Mouse (Mus musculus) intestine, embryonic 14.5 days (tissue): ENCODE data around the gene Gas1. TPM values are rescaled to one million over a fixed set of nuclear protein-coding genes. Genes with fewer than 3 reads are reported as not detected.
A peak's percentile ranks its signal among the peaks of the same experiment; 100 is the strongest.

Experiments used
- ATAC-seq: fragments of 200-750 bp; cut with Nextera tagmentation; replicated peaks from 2 replicates; pipeline ENCODE4 v1.8.0; 2017; ENCODE audit warnings: low read depth, moderate number of reproducible peaks, moderate TSS enrichment, moderate library complexity; ENCODE audit not compliant: low FRiP score, low TSS enrichment
- DNase-seq: peaks from one replicate; pipeline ENCODE4 v3.0.0-alpha.2; 2018; ENCODE audit warnings: low spot score
- H3K27ac ChIP-seq: fragments of 300-500 bp; sonication (generic); 2 replicates; pipeline ENCODE4 v1.5.1; 2014; ENCODE audit warnings: low read depth, mild to moderate bottlenecking, control low read depth
- H3K27me3 ChIP-seq: fragments of 300-500 bp; sonication (generic); replicated peaks from 2 replicates; pipeline ENCODE4 v1.6.1; 2014; ENCODE audit warnings: low read length, control low read depth; ENCODE audit not compliant: control insufficient read depth, insufficient read depth
- H3K36me3 ChIP-seq: fragments of 300-500 bp; sonication (generic); 2 replicates; pipeline ENCODE4 v1.6.1; 2014; ENCODE audit warnings: low read length, control low read depth; ENCODE audit not compliant: control insufficient read depth, insufficient read depth
- H3K4me1 ChIP-seq: fragments of 300-500 bp; sonication (generic); replicated peaks from 2 replicates; pipeline ENCODE4 v1.6.1; 2014; ENCODE audit warnings: low read length, control low read depth, mixed read lengths; ENCODE audit not compliant: control insufficient read depth, insufficient read depth
- H3K4me2 ChIP-seq: fragments of 300-500 bp; sonication (generic); 2 replicates; pipeline ENCODE4 v1.6.1; 2014; ENCODE audit warnings: low read length
- H3K4me3 ChIP-seq: fragments of 300-500 bp; sonication (generic); 2 replicates; pipeline ENCODE4 v1.5.1; 2014; ENCODE audit warnings: low read depth, low read length, control low read depth, mixed read lengths
- H3K9ac ChIP-seq: fragments of 300-500 bp; sonication (generic); 2 replicates; pipeline ENCODE4 v1.6.1; 2014; ENCODE audit warnings: mild to moderate bottlenecking, low read length
- H3K9me3 ChIP-seq: fragments of 300-500 bp; sonication (generic); 2 replicates; pipeline ENCODE4 v1.6.1; 2016; ENCODE audit warnings: low read length, control low read depth; ENCODE audit not compliant: control insufficient read depth
- WGBS: fragments of 180-500 bp; shearing (Covaris S2); extraction: QIAGEN DNeasy Blood & Tissue Kit; methylation state at CpG from one replicate; pipeline ENCODE4 v1.1.7; 2014; 5-methylcytosine and 5-hydroxymethylcytosine counted together
- polyA plus RNA-seq: library from polyadenylated mRNA; unstranded; fragments of >200 nt; fragmentation: Nextera tagmentation; extraction: Ambion mirVana; gene quantifications from 2 replicates; pipeline ENCODE4 v1.2.1, GENCODE M21; 2014

Gas1 gene
- polyA plus RNA-seq, 1 experiment from 2014 or later: 120 TPM

DNA sequence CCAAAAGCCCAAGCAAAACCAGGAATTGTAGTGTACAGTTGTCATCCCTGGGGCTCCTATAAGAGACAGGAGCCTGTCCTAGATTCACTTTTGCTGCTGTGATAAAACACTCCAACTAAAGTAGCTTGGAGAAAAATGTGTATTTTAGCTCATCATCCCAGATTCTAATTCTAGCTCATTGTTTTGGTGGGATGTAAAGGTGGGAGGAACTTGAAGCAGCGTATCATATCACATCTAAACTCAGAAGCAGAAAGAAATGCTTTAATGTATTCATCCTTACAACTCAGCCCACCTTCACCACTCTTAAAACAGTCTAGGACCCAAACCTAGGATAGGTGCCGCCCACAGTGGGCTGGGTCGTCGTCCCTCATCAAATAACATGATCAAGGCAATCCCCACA is 40.2 kb downstream of the Gas1 start:
- ATAC-seq (no peak), DNase-seq (no peak)
- H3K27ac ChIP-seq: no peak overlapping the region
- H3K4me2 ChIP-seq: no peak overlapping the region
- no peaks in the 10 kb centered on the region for H3K36me3 ChIP-seq
- no peak overlapping the region for H3K9ac ChIP-seq
- no peaks in the 10 kb centered on the region for H3K27me3 ChIP-seq
- H3K4me1 ChIP-seq: 0 out of 2 replicates have a peak, but pooled peaks cover 4% of the 10 kb centered on the region
- H3K9me3 ChIP-seq: no peaks in the 10 kb centered on the region
- WGBS: 92% methylated on average over 4 of the region's 4 CpGs
- no peak overlapping the region for H3K4me3 ChIP-seq

DNA sequence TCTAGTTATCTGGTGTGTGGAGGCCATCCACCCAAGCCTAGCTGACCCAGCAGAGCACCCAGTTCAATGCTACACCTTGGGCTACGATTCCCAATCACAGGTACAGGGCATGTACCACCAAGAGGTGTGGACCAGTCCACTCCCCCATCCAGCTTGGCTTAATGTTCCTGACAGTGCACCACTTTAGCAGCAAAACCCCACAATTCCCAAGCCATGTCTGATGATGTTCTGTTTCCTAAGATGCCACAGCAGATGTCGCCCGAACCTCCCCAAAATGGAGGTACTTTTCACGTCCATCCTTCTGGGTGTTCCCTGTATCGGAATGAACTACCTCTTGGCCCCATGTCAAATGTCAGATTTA is 42.7 kb downstream of the Gas1 start:
- H3K4me3 ChIP-seq: no peak overlapping the region
- no peak overlapping the region for H3K9ac ChIP-seq
- no peaks in the 10 kb centered on the region for H3K9me3 ChIP-seq
- 94% methylated on average over 5 of the region's 5 CpGs for WGBS
- no peaks in the 10 kb centered on the region for H3K27me3 ChIP-seq
- no peaks in the 10 kb centered on the region for H3K36me3 ChIP-seq
- ATAC-seq: no peak
- H3K4me2 ChIP-seq: no peak overlapping the region
- 0 out of 2 replicates have a peak, but pooled peaks cover 4% of the 10 kb centered on the region for H3K4me1 ChIP-seq
- DNase-seq: no peak
- no peak overlapping the region for H3K27ac ChIP-seq

DNA sequence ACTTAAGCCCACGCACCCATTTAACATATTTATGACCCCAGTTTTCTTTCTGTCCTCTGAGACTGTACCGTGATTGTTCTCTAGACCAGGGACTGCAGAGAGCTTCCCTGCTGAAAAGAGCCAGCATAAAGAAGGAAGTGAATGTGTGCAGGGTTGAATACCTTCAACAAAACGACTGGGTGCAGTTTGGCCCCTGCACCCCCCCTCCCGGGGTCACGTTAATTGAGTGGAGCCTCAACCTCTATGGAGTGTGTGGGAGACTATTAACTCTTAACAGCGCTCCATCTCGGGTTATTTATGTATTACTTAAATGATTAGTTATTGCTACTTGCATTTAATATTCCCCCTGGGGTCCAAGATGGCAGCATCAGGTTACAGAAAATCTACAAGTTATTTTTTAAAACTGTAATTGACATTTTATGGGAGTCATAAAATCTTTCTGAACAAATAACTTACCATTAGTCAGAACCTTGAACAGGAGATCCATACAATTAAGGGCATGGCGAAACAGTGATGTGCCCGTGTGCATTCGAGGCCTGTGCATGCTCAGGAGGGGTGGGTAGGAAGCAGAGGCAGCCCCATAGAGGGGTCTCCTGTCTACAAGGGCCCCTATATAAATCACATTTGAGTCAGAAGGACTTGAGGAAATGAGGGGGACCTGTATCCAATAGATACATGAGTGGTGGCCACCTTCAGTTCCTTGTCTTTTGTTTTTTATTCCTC is 43.3 kb downstream of the Gas1 start:
- no peak for DNase-seq
- 45% methylated on average over 10 of the region's 10 CpGs for WGBS

DNA sequence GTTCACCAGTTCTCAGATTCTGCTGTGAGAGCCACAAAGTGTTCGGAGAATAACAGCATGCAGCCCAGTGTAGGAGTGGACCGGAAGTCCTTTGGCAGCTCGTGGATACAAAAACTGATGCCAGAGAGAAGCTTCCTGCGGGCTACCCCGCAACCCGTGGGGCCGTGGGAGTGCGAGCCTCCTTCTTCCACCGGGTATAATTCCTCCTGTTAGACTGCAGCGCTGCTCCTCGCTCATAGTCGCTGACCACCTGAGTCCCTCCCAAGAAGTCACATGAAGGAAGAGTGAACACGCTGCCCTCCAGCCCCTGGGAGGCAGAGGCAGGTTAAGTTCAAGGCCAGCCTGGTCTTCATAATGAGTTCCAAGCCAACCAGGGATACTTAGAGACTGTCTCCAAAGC is 45.4 kb downstream of the Gas1 start:
- Histone ChIP-seq H3K27ac (no peak overlapping the region), H3K27me3 (no peaks in the 10 kb centered on the region), H3K36me3 (no peaks in the 10 kb centered on the region), H3K4me1 (0 out of 2 replicates have a peak, but pooled peaks cover 4% of the 10 kb centered on the region), H3K9me3 (no peaks in the 10 kb centered on the region), H3K4me2 (no peak overlapping the region), H3K9ac (no peak overlapping the region), H3K4me3 (no peak overlapping the region)
- no peak for ATAC-seq
- DNase-seq: no peak
- 63% methylated on average over 13 of the region's 13 CpGs for WGBS

More for the DNA sequence above, 43.3 kb downstream of the Gas1 start:
- H3K36me3 ChIP-seq: no peaks in the 10 kb centered on the region
- no peak overlapping the region for H3K27ac ChIP-seq
- H3K9me3 ChIP-seq: no peaks in the 10 kb centered on the region
- no peaks in the 10 kb centered on the region for H3K27me3 ChIP-seq
- H3K4me2 ChIP-seq: no peak overlapping the region
- no peak overlapping the region for H3K9ac ChIP-seq
- no peak overlapping the region for H3K4me3 ChIP-seq
- 0 out of 2 replicates have a peak, but pooled peaks cover 4% of the 10 kb centered on the region for H3K4me1 ChIP-seq
- no peak; the same call in 1 of the 2 replicates for ATAC-seq

DNA sequence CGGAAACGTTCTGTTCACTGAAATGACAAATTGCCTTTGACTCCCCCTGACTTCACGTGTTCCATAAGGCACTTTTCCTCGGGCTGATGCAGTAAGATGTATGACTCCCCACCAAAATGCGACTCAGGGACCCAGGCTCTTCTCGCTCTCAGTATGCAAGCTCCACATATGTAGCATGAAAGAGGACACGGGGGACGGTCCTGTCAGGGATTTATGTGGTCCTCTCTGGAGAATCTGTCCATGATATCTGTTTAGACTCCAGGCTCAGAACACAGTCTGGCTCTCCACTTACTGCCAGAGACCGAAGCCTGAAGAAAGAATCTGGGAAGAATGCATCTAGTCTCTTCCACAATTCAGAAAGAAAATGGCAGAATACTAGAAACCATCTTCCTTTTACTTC is 47.6 kb downstream of the Gas1 start:
- H3K36me3 ChIP-seq: no peaks in the 10 kb centered on the region
- ATAC-seq (no peak), DNase-seq (no peak)
- no peak overlapping the region for H3K4me3 ChIP-seq
- no peaks in the 10 kb centered on the region for H3K9me3 ChIP-seq
- 28% methylated on average over 9 of the region's 9 CpGs for WGBS
- peaks cover 12% of the 10 kb centered on the region for H3K4me1 ChIP-seq
- no peak overlapping the region for H3K9ac ChIP-seq
- no peaks in the 10 kb centered on the region for H3K27me3 ChIP-seq
- no peak overlapping the region for H3K4me2 ChIP-seq
- no peak overlapping the region for H3K27ac ChIP-seq

DNA sequence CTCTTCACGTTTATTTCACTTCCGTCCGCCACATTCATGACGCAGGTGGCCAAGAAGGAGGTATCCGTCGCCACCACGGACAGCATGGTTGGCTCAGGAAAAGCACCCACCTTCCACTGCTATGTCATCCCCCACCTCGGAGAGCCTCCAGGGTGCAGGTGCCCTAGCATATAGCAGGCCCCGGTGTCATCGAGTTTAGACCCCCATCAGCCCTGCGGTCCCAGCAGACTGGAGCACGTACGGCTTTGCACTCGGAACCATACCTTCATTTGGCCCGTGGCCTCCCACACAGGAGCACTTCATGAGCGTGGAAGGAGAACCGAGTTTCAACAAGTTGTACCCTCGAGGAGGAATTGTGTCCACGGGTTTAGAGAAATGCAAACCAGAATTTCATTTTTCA is 50.8 kb downstream of the Gas1 start:
- Histone ChIP-seq H3K27me3 (no peaks in the 10 kb centered on the region), H3K9me3 (no peaks in the 10 kb centered on the region), H3K4me3 (no peak overlapping the region), H3K36me3 (no peaks in the 10 kb centered on the region), H3K27ac (no peak overlapping the region), H3K4me2 (0 out of 2 replicates have a peak overlapping the region, but pooled peaks have one; percentile 3), H3K4me1 (peaks cover 15% of the 10 kb centered on the region), H3K9ac (no peak overlapping the region)
- ATAC-seq (no peak), DNase-seq (no peak)
- WGBS: 53% methylated on average over 19 of the region's 19 CpGs

DNA sequence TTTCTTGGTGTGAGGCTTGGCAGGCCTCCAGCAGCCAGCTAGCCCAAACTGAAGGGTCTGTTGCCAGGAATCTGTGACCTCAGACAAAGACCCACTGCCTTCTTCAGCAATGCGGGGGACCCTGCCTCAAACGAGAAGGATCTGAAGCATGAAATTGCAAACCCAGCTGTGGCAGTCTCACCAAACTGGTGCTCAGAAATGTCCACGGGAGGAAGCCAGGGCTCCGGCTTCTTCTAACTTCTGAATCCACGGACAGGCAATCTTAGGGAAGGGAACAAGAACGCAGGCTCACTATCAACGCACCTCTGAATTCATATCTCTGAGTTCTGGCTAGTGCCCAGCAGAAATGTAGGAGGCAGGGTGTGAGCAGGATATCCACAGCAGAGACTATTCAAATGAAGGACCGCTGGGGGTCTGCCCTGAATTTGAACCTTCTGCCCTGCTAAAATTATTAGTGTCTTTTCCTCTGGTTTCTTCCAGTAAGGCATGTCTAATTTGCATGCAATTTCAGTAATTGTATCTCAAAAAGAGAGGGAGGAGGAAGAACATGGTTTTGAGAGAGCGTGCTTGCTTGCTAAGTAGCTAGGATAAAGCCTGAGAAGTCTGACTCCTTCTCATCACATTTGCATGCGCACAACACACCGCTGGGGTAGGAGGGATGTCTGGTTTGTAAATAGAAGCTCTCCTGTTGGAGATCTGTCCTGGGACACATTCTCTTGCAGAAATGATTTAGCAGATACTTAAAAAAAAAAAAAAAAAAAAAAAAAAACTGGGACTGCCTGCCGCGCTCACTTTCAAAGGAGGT is 51.5 kb downstream of the Gas1 start:
- H3K4me3 ChIP-seq: no peak overlapping the region
- H3K9ac ChIP-seq: no peak overlapping the region
- 0 out of 2 replicates have a peak overlapping the region, but pooled peaks have one; percentile 3 for H3K4me2 ChIP-seq
- ATAC-seq: no peak
- no peaks in the 10 kb centered on the region for H3K36me3 ChIP-seq
- 41% methylated on average over 13 of the region's 13 CpGs for WGBS
- DNase-seq: no peak
- H3K27ac ChIP-seq: no peak overlapping the region
- H3K27me3 ChIP-seq: no peaks in the 10 kb centered on the region
- no peaks in the 10 kb centered on the region for H3K9me3 ChIP-seq
- H3K4me1 ChIP-seq: peaks cover 15% of the 10 kb centered on the region

DNA sequence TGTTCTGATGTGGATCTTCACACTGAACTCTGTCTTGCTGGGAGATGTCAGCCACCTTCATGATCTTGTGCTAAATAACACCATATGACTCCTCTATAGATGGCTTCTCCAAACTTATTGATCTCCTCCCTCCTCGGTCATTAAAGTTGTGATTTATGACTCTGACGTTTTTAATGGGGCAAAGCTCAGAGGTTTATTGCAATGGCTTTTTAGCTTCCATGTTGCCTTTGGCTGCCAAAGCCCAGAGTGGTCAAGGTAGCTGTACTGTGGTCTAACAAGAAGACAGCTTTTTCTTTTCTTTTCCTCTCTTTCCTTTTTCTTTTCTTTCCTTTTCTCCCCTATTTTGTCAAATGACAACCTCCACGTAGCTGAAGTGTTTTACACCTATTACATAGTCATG is 52.1 kb downstream of the Gas1 start:
- DNase-seq (no peak), ATAC-seq (no peak)
- H3K9me3 ChIP-seq: no peaks in the 10 kb centered on the region
- no peak overlapping the region for H3K27ac ChIP-seq
- WGBS: 36% methylated on average over 3 of the region's 3 CpGs
- H3K4me3 ChIP-seq: no peak overlapping the region
- H3K9ac ChIP-seq: no peak overlapping the region
- no peak overlapping the region for H3K4me2 ChIP-seq
- no peaks in the 10 kb centered on the region for H3K27me3 ChIP-seq
- H3K4me1 ChIP-seq: peaks cover 15% of the 10 kb centered on the region
- no peaks in the 10 kb centered on the region for H3K36me3 ChIP-seq
